ENCODE assay signal across 15 mouse cellular contexts in genomic region chr9:107282951-107283350, GRCm38 (mm10).
"Had no signal": no experiment of that assay in that cellular context is flagged by ENCODE, and none has a peak within 500 bp of the region (broad histone marks: within the 10 kb centered on the region; RNA-seq: fewer than 3 reads in every experiment).

No protein-coding gene starts in this region.

- ATAC-seq: midbrain, embryonic 16.5 days had no signal

- H3K27ac ChIP-seq: kidney, postnatal 0 days; limb, embryonic 13.5 days; liver, embryonic 14.5 days; midbrain, embryonic 12.5 days had no signal

- H3K9ac ChIP-seq: limb, embryonic 13.5 days; liver, embryonic 14.5 days; lung, embryonic 14.5 days; midbrain, embryonic 12.5 days had no signal

- H3K36me3 ChIP-seq: limb, embryonic 13.5 days; midbrain, embryonic 12.5 days had no signal

- H3K27me3 ChIP-seq: limb, embryonic 13.5 days had no signal

- DNase-seq: kidney, adult 11 months; kidney, adult 9 months; kidney, postnatal 36 days; layer of hippocampus, adult 9-11 months; left cerebral cortex, postnatal 4 days; lung, embryonic 14.5 days; lung, postnatal 10 days; lung, postnatal 4 days; right cerebral cortex, postnatal 25 days; thymus, postnatal 36 days had no signal

- H3K9me3 ChIP-seq: limb, embryonic 13.5 days; midbrain, embryonic 12.5 days had no signal

- H3K4me2 ChIP-seq: limb, embryonic 13.5 days; lung, embryonic 14.5 days; midbrain, embryonic 12.5 days had no signal

- H3K4me3 ChIP-seq: limb, embryonic 13.5 days; midbrain, embryonic 12.5 days had no signal
